ENCODE assay signal across 7 mouse cellular contexts in the genomic region with DNA sequence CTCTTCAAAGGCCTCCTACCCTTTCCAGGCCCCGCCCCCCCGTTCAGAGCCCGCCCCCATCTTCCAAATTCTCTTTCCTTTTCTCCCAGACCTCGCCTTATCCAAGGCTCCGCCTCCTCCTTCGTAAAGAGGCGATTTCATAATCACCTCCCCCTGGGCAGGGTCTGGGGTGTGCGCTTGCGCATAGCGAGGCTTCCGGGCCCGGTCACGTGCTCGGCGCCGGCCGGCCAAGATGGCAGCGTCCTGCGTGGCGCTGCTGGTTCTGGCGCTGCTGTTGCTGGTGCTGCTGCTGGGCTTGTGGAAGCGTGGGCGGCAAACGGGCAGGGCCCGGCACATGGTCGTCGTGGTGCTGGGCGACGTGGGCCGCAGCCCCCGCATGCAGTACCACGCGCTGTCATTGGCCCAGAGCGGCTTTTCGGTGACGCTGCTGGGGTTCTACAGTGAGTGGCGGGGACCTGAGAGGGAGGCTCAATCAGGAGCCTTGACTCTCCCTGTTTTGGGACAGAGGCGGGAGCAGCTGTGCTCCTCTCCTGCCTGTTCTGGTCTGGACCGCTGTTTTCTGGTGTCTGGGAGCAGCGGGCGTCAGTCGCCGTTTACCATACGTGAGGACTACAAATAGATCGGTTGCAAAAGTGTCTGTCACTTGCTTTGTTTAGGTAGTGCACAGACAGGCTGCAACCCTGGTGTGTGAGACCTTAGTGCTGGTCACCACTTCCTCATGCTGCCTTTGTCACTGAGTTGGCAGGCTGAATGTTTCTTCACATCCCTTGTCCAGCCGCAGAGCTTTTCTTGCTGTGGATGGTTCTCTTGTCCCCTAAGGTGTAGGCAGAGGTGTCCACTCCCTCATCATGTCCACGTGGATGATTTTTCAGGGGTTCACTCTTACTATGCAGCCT. TPM values are rescaled to one million over a fixed set of nuclear protein-coding genes. Genes with fewer than 3 reads are reported as not detected.
DNase-seq lines count a peak whose midpoint lies in the region; ATAC-seq lines count a peak whose summit lies in the region.

A gene (plus strand): TSS at position 204 of the 896 bp plus-strand sequence.

- intact Hi-C loops in left cerebral cortex, postnatal 36 days (cut with DNase I), result no loop called here

- H3K4me2 ChIP-seq in intestine, embryonic 16.5 days (ENCODE audit: low read depth, low read length), result peak within 1 kb of the TSS; percentile 81
- H3K4me2 ChIP-seq in midbrain, embryonic 11.5 days, result peak within 1 kb of the TSS; percentile 86

- H3K27ac ChIP-seq in intestine, embryonic 16.5 days (ENCODE audit: low read length), result no peak within 1 kb of the TSS; the same call in 1 of the 2 replicates
- no peak within 1 kb of the TSS; the same call in 1 of the 2 replicates for H3K27ac ChIP-seq in midbrain, embryonic 11.5 days (ENCODE audit: low read depth, low read length)

- H3K4me1 ChIP-seq in intestine, embryonic 16.5 days (ENCODE audit: control insufficient read depth, insufficient read depth, low read length), result peaks cover 13% of the 10 kb centered on the region
- peaks cover 7% of the 10 kb centered on the region; the same call in 1 of the 2 replicates for H3K4me1 ChIP-seq in midbrain, embryonic 11.5 days (ENCODE audit: control insufficient read depth, insufficient read depth, low read length)

- H3K9ac ChIP-seq in intestine, embryonic 16.5 days (ENCODE audit: low read depth, low read length), result peak within 1 kb of the TSS; percentile 86
- peak within 1 kb of the TSS; percentile 78 for H3K9ac ChIP-seq in midbrain, embryonic 11.5 days (ENCODE audit: low read length)

- peak; percentile 93 for DNase-seq in adrenal gland, adult 8-10 months
- DNase-seq in embryo, embryonic 9.5 days (ENCODE audit: extremely low spot score), result peak; percentile 90
- DNase-seq in gastrocnemius, postnatal 4 days (ENCODE audit: low spot score in 2 of 2), result peak; percentile 94 to 95
- peak; percentile 93 to 94 for DNase-seq in left cerebral cortex, postnatal 36 days (ENCODE audit: low spot score in 2 of 2)
- peak; percentile 98 for DNase-seq in midbrain, embryonic 11.5 days (ENCODE audit: low spot score, missing footprints)
- DNase-seq in skeletal muscle tissue, adult 2 months (ENCODE audit: low read depth, low spot score), result peak; percentile 96

- H3K27me3 ChIP-seq in intestine, embryonic 16.5 days (replicated peaks; ENCODE audit: control insufficient read depth, insufficient read depth, low read length), result no peaks in the 10 kb centered on the region
- no peaks in the 10 kb centered on the region for H3K27me3 ChIP-seq in midbrain, embryonic 11.5 days (ENCODE audit: control insufficient read depth, insufficient read depth, low read length)

- peak within 1 kb of the TSS; percentile 93 for H3K4me3 ChIP-seq in intestine, embryonic 16.5 days (ENCODE audit: low read length)
- peak within 1 kb of the TSS; percentile 87 for H3K4me3 ChIP-seq in midbrain, embryonic 11.5 days (ENCODE audit: low read depth, low read length)

- no peaks in the 10 kb centered on the region for H3K36me3 ChIP-seq in intestine, embryonic 16.5 days (ENCODE audit: control insufficient read depth, insufficient read depth, low read length)
- H3K36me3 ChIP-seq in midbrain, embryonic 11.5 days (ENCODE audit: control insufficient read depth, insufficient read depth, low read length), result no peaks in the 10 kb centered on the region

- H3K9me3 ChIP-seq in intestine, embryonic 16.5 days (ENCODE audit: control insufficient read depth, low read length), result no peaks in the 10 kb centered on the region
- no peaks in the 10 kb centered on the region for H3K9me3 ChIP-seq in midbrain, embryonic 11.5 days (ENCODE audit: control insufficient read depth, low read length)

- peak; percentile 97 for ATAC-seq in intestine, embryonic 16.5 days
- peak; percentile 97 for ATAC-seq in midbrain, embryonic 11.5 days (ENCODE audit: low FRiP score)

- WGBS in intestine, embryonic 16.5 days, result 1% methylated on average over 47 of the region's 47 CpGs
- 3% methylated on average over 47 of the region's 47 CpGs for WGBS in midbrain, embryonic 11.5 days

RNA-seq across cellular contexts. Expression of the gene that starts here (rescaled TPM):
- 10 to 100 TPM; 38.0 to 53.2 (median 43.5) TPM for total RNA-seq in adrenal gland, adult 8-10 months (2022)
- 10 to 100 TPM; 17.0 to 17.6 TPM for total RNA-seq in gastrocnemius, postnatal 4 days (2021)
- 36.7 and 38.6 TPM in 2 replicates for polyA plus RNA-seq in intestine, embryonic 16.5 days (2015; fragmentation: Nextera tagmentation; extraction: Ambion mirVana)
- 10 to 100 TPM; 28.2 to 28.7 TPM for total RNA-seq in left cerebral cortex, postnatal 36 days (2021)
- 24.3 and 26.6 TPM in 2 replicates for polyA plus RNA-seq in midbrain, embryonic 11.5 days (2014; fragmentation: Nextera tagmentation; extraction: Ambion mirVana)
